Mouse (Mus musculus) thymus, adult 2 months (tissue): ENCODE measurements around the gene Fam19a1.

ENCODE experiments used
- CTCF ChIP-seq: fragments of 200-500 bp; IDR thresholded peaks from 2 replicates; pipeline ENCODE4 v1.5.1; 2012; ENCODE audit warnings: mild to moderate bottlenecking, control low read depth, low read length, moderate library complexity, borderline replicate concordance; ENCODE audit not compliant: control insufficient read depth, poor library complexity, insufficient read depth; ENCODE audit errors: extremely low read depth
- POLR2A ChIP-seq: fragments of 200-500 bp; IDR thresholded peaks from 2 replicates; pipeline ENCODE4 v1.6.1; 2012; ENCODE audit warnings: mild to moderate bottlenecking, low read length, control low read depth, moderate library complexity; ENCODE audit not compliant: control insufficient read depth, poor library complexity, insufficient read depth; ENCODE audit errors: extremely low read depth

DNA sequence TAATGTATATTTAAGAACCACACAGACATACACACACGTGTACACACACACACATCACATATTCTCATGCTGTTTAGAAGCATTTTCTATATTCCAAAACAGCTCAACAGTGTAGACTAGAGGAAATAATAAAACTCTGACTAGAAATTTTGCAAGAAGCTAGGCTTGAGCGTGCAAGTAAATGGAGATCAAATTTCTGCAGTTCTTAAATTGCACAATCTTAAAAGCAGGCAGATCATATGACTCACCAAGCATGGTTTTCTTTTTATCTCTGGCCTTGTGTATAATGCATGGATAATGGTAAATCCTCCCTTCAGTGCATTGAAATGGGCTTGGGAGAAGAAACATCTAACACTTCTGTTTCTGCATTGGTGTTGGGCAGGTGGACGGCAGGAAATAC lies 564.9 kb downstream of the Fam19a1 start:
- no peak for TF ChIP-seq CTCF
- TF ChIP-seq POLR2A: no peak
